In the genomic region with DNA sequence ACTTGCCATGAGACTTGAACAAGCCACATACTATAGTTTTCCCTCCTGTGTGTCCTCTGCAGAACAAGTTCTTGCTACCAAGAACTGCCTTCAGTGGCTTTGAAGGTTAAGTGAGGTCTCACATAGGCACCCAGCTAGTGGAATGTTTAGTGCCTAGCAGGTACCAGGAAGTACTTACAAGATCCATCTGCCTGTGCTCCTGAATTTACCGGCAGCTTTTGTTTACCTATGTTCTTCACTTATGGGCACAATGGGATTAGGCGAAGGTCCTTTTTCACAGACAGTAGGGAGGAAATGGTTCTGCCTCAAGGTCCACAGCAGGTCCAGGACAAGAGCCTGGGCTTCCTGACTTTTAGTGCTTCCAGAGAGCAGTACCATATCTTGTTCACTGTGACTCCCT, we compare ENCODE assay signal across 17 mouse cellular contexts.
"Had no signal": no experiment of that assay in that cellular context is flagged by ENCODE, and none has a peak within 500 bp of the region (broad histone marks: within the 10 kb centered on the region; RNA-seq: fewer than 3 reads in every experiment).

No protein-coding gene starts in this region.

- H3K27me3 ChIP-seq: liver, embryonic 13.5 days; liver, embryonic 15.5 days; lung, embryonic 15.5 days; midbrain, embryonic 13.5 days; midbrain, embryonic 15.5 days; neural tube, embryonic 12.5 days; stomach, embryonic 15.5 days had no signal

- DNase-seq: liver, embryonic 13.5 days; liver, postnatal 0 days; lung, adult 2 months; right cerebral cortex, postnatal 14 days; thymus, adult 2 months; thymus, postnatal 25 days; thymus, postnatal 4 days had no signal

- H3K36me3 ChIP-seq: liver, embryonic 13.5 days; liver, embryonic 15.5 days; lung, embryonic 15.5 days; stomach, embryonic 15.5 days had no signal

- H3K9me3 ChIP-seq: liver, embryonic 13.5 days; liver, embryonic 15.5 days; lung, embryonic 15.5 days; megakaryocyte, embryonic 14.5 days; midbrain, embryonic 13.5 days; midbrain, embryonic 15.5 days; neural tube, embryonic 12.5 days; stomach, embryonic 15.5 days had no signal

- H3K4me1 ChIP-seq: liver, embryonic 13.5 days; liver, embryonic 15.5 days; lung, embryonic 15.5 days; midbrain, embryonic 13.5 days; midbrain, embryonic 15.5 days; neural tube, embryonic 12.5 days; stomach, embryonic 15.5 days had no signal

- H3K4me2 ChIP-seq: liver, embryonic 13.5 days; liver, embryonic 15.5 days; lung, embryonic 15.5 days; midbrain, embryonic 11.5 days; midbrain, embryonic 13.5 days; midbrain, embryonic 15.5 days; neural tube, embryonic 12.5 days; stomach, embryonic 15.5 days had no signal

- H3K27ac ChIP-seq: liver, embryonic 13.5 days; liver, embryonic 15.5 days; lung, embryonic 15.5 days; macrophage; midbrain, embryonic 13.5 days; midbrain, embryonic 15.5 days; neural tube, embryonic 12.5 days; stomach, embryonic 15.5 days; stomach, postnatal 0 days had no signal

- H3K9ac ChIP-seq: liver, embryonic 13.5 days; liver, embryonic 15.5 days; liver, postnatal 0 days; lung, embryonic 15.5 days; midbrain, embryonic 13.5 days; midbrain, embryonic 15.5 days; neural tube, embryonic 12.5 days; stomach, embryonic 15.5 days had no signal

- H3K4me3 ChIP-seq: liver, embryonic 13.5 days; liver, embryonic 15.5 days; lung, embryonic 15.5 days; midbrain, embryonic 13.5 days; midbrain, embryonic 15.5 days; neural tube, embryonic 12.5 days; stomach, embryonic 15.5 days had no signal

- ATAC-seq: liver, postnatal 0 days; midbrain, embryonic 13.5 days; midbrain, embryonic 15.5 days had no signal
